Mouse (Mus musculus) thymus, adult 2 months (tissue): ENCODE results near the gene Wwc2. TPM values are rescaled to one million over a fixed set of nuclear protein-coding genes. Genes with fewer than 3 reads are reported as not detected.

Source experiments
- DNase-seq: peaks from one replicate; pipeline ENCODE4 v3.0.0; 2021
- H3K27ac ChIP-seq: fragments of 200-500 bp; 2 replicates; pipeline ENCODE4 v1.5.1; 2012; ENCODE audit warnings: low read length, control low read depth; ENCODE audit not compliant: control insufficient read depth, insufficient read depth
- H3K27me3 ChIP-seq: fragments of 200-500 bp; 2 replicates; pipeline ENCODE4 v1.6.1; 2012; ENCODE audit warnings: mild to moderate bottlenecking, low read length, moderate library complexity, mixed read lengths; ENCODE audit not compliant: control insufficient read depth, insufficient read depth
- H3K36me3 ChIP-seq: fragments of 200-500 bp; 2 replicates; pipeline ENCODE4 v1.6.1; 2012; ENCODE audit warnings: mild to moderate bottlenecking, low read length, moderate library complexity; ENCODE audit not compliant: control insufficient read depth, insufficient read depth
- H3K4me1 ChIP-seq: fragments of 200-500 bp; replicated peaks from 2 replicates; pipeline ENCODE4 v1.6.1; 2012; ENCODE audit warnings: low read length; ENCODE audit not compliant: control insufficient read depth, insufficient read depth
- H3K4me3 ChIP-seq: fragments of 200-500 bp; 2 replicates; pipeline ENCODE4 v1.5.1; 2012; ENCODE audit warnings: mild to moderate bottlenecking, low read length, control low read depth, moderate library complexity; ENCODE audit not compliant: control insufficient read depth, insufficient read depth
- CTCF ChIP-seq: fragments of 200-500 bp; IDR thresholded peaks from 2 replicates; pipeline ENCODE4 v1.5.1; 2012; ENCODE audit warnings: mild to moderate bottlenecking, control low read depth, low read length, moderate library complexity, borderline replicate concordance; ENCODE audit not compliant: control insufficient read depth, poor library complexity, insufficient read depth; ENCODE audit errors: extremely low read depth
- POLR2A ChIP-seq: fragments of 200-500 bp; IDR thresholded peaks from 2 replicates; pipeline ENCODE4 v1.6.1; 2012; ENCODE audit warnings: mild to moderate bottlenecking, low read length, control low read depth, moderate library complexity; ENCODE audit not compliant: control insufficient read depth, poor library complexity, insufficient read depth; ENCODE audit errors: extremely low read depth
- WGBS: fragments of 180-500 bp; shearing (Covaris S2); methylation state at CpG from one replicate; pipeline ENCODE4 v1.1.7; 2018; 5-methylcytosine and 5-hydroxymethylcytosine counted together
- polyA plus RNA-seq: library from polyadenylated mRNA; depleted of rRNA; stranded (reverse); fragments of >200 nt; gene quantifications from 2 replicates; pipeline ENCODE4 v1.2.3, GENCODE M21; 2012

The Wwc2 gene
- polyA plus RNA-seq, 1 experiment = 2.0 TPM

DNA sequence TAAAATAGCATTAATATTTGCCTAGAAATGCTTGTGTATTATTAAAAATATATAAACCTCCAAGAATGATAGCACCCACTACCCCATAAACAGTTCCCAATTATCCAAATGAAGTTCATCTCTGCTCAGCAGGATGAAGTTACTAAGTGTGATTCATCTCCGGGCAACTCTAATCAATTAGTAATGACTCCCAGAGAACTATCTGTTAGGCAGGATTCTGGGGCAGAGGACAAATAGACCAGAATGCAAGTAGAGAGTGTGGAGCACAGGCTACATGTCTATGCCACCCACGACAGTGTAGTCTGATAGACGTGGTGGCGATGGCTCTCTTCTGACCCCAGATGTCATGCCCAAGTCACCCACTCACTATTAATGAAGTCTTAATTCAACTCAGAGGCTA, 41.9 kb downstream of the Wwc2 start:
- peaks cover 2% of the 10 kb centered on the region for H3K4me1 ChIP-seq
- no peak for TF ChIP-seq CTCF
- TF ChIP-seq POLR2A = no peak
- 97% methylated on average over 4 of the region's 4 CpGs for WGBS

DNA sequence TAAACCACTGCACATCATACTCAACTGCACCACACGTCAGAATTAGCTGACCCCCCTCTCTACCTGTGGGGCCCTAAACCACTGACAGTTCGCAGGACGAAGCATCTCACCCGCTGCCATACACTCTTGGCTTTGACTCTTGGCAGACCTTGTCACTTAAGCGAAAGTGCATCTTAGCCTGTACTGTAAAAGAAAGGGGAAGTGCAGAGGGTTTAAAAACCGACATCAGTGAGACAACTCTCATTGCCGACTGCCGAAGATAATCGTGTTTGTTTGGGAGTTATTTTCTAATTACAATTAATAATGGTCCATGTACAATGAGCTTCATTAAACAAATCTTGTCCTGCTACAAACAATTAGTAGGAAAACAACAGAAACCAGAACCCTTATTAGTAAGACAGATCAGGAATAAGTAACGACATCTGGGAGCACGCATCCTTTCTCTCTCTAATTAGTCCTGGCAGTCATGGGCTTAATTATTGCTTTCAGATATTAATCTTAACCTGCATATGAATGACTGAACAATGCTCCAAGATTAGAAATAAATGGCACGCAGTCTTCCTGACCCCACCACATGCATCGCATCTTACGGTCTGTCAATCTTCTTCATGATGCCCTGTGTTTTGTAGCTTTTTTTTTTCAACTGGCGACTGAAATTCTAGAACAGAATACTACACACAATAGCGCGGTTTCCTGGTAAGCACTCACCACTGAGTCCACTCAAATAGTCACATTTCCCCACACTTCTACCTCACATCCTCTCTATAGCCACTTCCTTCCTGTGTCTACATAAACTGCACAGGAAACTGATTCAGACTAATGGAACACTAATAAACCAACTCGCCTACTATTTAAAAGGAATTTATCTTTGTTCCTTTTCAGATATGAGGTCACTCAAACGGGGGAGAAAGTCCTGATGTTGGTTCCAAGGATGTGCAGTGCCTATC, 42.8 kb downstream of the Wwc2 start:
- Histone ChIP-seq H3K27me3 (no peaks in the 10 kb centered on the region), H3K27ac (no peak overlapping the region), H3K4me3 (0 out of 2 replicates have a peak overlapping the region, but pooled peaks have one; percentile 19), H3K36me3 (no peaks in the 10 kb centered on the region), H3K4me1 (peaks cover 2% of the 10 kb centered on the region)
- 6% methylated on average over 19 of the region's 19 CpGs for WGBS
- TF ChIP-seq CTCF = no peak
- no peak for TF ChIP-seq POLR2A
- no peak for DNase-seq

More for the DNA sequence above, 41.9 kb downstream of the Wwc2 start:
- no peak overlapping the region for H3K4me3 ChIP-seq
- no peak overlapping the region for H3K27ac ChIP-seq
- H3K27me3 ChIP-seq = no peaks in the 10 kb centered on the region
- no peaks in the 10 kb centered on the region for H3K36me3 ChIP-seq
- no peak for DNase-seq

DNA sequence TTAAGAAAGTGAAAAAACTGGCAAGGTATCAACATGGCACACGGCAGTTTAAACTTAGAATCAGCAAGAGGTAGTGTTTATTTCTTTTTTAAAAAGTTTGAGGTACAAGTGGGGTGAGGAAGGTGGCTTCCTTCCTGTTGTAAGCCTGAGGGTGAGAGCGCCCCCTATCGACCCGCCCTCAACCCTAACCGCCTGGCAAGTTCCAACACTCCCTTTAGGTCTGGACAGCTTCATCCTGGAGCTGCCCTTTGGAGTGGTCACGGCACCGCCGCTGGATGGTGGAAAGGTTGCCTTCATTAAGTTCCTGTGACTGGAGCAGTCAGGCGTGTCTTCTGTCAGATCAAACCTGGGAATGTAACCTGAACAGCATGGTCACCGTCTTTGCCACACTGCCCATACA, 47.7 kb downstream of the Wwc2 start:
- peak; percentile 43 for DNase-seq
- Histone ChIP-seq H3K27me3 (no peaks in the 10 kb centered on the region), H3K4me3 (no peak overlapping the region), H3K27ac (no peak overlapping the region), H3K36me3 (no peaks in the 10 kb centered on the region), H3K4me1 (peaks cover 2% of the 10 kb centered on the region)
- 74% methylated on average over 10 of the region's 10 CpGs for WGBS
- TF ChIP-seq CTCF (0 out of 2 replicates have a peak, but pooled peaks have one; percentile 23), POLR2A (no peak)

DNA sequence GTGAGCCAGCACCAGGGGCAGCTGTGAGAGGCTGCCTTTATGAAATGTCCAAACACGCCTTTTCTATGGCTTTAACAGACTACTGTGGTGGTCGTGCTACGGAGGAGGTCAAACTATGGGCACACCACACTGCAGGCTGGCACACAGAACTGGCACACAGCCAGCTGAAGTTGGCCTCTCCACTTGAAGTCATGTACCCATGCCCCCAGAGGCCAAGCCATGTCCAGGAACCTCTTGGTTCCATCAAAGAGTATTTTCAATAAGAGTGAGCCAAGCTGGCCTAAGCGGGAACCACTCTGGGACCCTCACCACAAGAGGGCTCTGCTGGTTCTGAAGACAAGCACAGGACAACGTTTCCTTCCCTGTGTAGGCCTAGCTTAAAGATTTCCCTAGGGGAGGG, 49.7 kb downstream of the Wwc2 start:
- 71% methylated on average over 5 of the region's 5 CpGs for WGBS
- H3K27me3 ChIP-seq = no peaks in the 10 kb centered on the region
- DNase-seq = no peak
- H3K36me3 ChIP-seq = no peaks in the 10 kb centered on the region
- H3K4me1 ChIP-seq = no peaks in the 10 kb centered on the region
- no peak overlapping the region for H3K27ac ChIP-seq
- no peak overlapping the region for H3K4me3 ChIP-seq
- TF ChIP-seq POLR2A = no peak
- TF ChIP-seq CTCF = no peak

- no peak for DNase-seq
- WGBS = 86% methylated on average over 10 of the region's 10 CpGs
- TF ChIP-seq POLR2A (no peak), CTCF (no peak)
- Histone ChIP-seq H3K27ac (no peak overlapping the region), H3K27me3 (no peaks in the 10 kb centered on the region), H3K36me3 (no peaks in the 10 kb centered on the region), H3K4me1 (no peaks in the 10 kb centered on the region), H3K4me3 (no peak overlapping the region)
Observed at GRCm38 (mm10) chr8:47939933-47940870, 50.5 kb downstream of the Wwc2 start.

DNA sequence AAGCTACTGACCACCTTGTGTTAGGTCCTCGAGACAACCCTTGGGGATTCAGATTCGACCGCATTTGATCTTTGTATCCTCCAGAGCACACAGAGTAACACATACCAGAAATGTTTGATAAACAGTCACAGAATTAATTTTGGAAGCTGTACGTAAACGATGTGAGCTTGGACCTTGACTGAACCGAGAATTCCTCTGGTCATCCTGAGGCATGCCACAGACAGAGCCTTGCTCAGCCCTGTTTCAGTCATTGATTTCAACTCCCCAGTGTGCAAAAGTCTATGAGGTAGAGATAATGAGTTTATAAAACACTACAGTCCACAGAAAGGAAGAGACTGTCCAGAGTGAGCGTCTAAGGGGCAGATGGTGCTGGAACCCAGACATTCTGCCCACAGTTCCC, 51.5 kb downstream of the Wwc2 start:
- H3K27me3 ChIP-seq = no peaks in the 10 kb centered on the region
- no peak overlapping the region for H3K4me3 ChIP-seq
- H3K4me1 ChIP-seq = no peaks in the 10 kb centered on the region
- WGBS = 92% methylated on average over 7 of the region's 7 CpGs
- H3K27ac ChIP-seq = no peak overlapping the region
- no peak for TF ChIP-seq POLR2A
- TF ChIP-seq CTCF = no peak
- H3K36me3 ChIP-seq = no peaks in the 10 kb centered on the region
- no peak for DNase-seq
